Mouse (Mus musculus): ENCODE data around the gene Tex261. TPM values are rescaled to one million over a fixed set of nuclear protein-coding genes. Genes with fewer than 3 reads are reported as not detected.
"Not testable (repeated sequence)": the region's sequence is repeated elsewhere in the genome, so short reads cannot be mapped to it uniquely, and the experiment has no call there.

The Tex261 gene
- polyA plus RNA-seq (2012; ENCODE audit: insufficient read depth, insufficient read length, missing spikeins), result 41.1 and 53.2 TPM in 2 replicates

GRCm38 (mm10) chr6:83775638-83776293, at the start of gene Tex261:
TSS of gene Tex261 (minus strand) at chr6:83775813.
- Histone ChIP-seq H3K27ac (replicated peaks; ENCODE audit: low read depth, low read length) (peak within 1 kb of the TSS; percentile 38), H3K4me3 (ENCODE audit: insufficient read depth, low read depth, low read length) (peak within 1 kb of the TSS; percentile 92), H3K4me1 (ENCODE audit: control insufficient read depth, insufficient read depth, insufficient read length, low read length) (0 out of 2 replicates have a peak, but pooled peaks cover 5% of the 10 kb centered on the region)

- Histone ChIP-seq H3K4me3 (ENCODE audit: insufficient read depth, low read depth, low read length) (no peak overlapping the region), H3K4me1 (ENCODE audit: control insufficient read depth, insufficient read depth, insufficient read length, low read length) (peaks cover 2% of the 10 kb centered on the region; the same call in 1 of the 2 replicates), H3K27ac (replicated peaks; ENCODE audit: low read depth, low read length) (no peak overlapping the region)
Observed at GRCm38 (mm10) chr6:83821856-83822255, 46.2 kb upstream of the Tex261 start.

- Histone ChIP-seq H3K27ac (replicated peaks; ENCODE audit: low read depth, low read length) (no peak overlapping the region), H3K4me1 (ENCODE audit: control insufficient read depth, insufficient read depth, insufficient read length, low read length) (peaks cover 2% of the 10 kb centered on the region; the same call in 1 of the 2 replicates), H3K4me3 (ENCODE audit: insufficient read depth, low read depth, low read length) (no peak overlapping the region)
Observed at GRCm38 (mm10) chr6:83820727-83821515, 45.3 kb upstream of the Tex261 start.

- Histone ChIP-seq H3K27ac (replicated peaks; ENCODE audit: low read depth, low read length) (no peak overlapping the region), H3K4me3 (ENCODE audit: insufficient read depth, low read depth, low read length) (no peak overlapping the region), H3K4me1 (ENCODE audit: control insufficient read depth, insufficient read depth, insufficient read length, low read length) (no peaks in the 10 kb centered on the region)
Observed at GRCm38 (mm10) chr6:83818996-83819395, 43.4 kb upstream of the Tex261 start.

- Histone ChIP-seq H3K4me1 (ENCODE audit: control insufficient read depth, insufficient read depth, insufficient read length, low read length) (no peaks in the 10 kb centered on the region), H3K27ac (replicated peaks; ENCODE audit: low read depth, low read length) (no peak overlapping the region), H3K4me3 (ENCODE audit: insufficient read depth, low read depth, low read length) (no peak overlapping the region)
Observed at GRCm38 (mm10) chr6:83815801-83816200, 40.2 kb upstream of the Tex261 start.

GRCm38 (mm10) chr6:83802846-83803245, 27.2 kb upstream of the Tex261 start:
- no peaks in the 10 kb centered on the region for H3K4me1 ChIP-seq (ENCODE audit: control insufficient read depth, insufficient read depth, insufficient read length, low read length)
- H3K27ac ChIP-seq (replicated peaks; ENCODE audit: low read depth, low read length), result no peak overlapping the region
- H3K4me3 ChIP-seq (ENCODE audit: insufficient read depth, low read depth, low read length), result no peak overlapping the region

- H3K4me3 ChIP-seq (ENCODE audit: insufficient read depth, low read depth, low read length), result no peak overlapping the region
- H3K27ac ChIP-seq (replicated peaks; ENCODE audit: low read depth, low read length), result no peak overlapping the region
- H3K4me1 ChIP-seq (ENCODE audit: control insufficient read depth, insufficient read depth, insufficient read length, low read length), result no peaks in the 10 kb centered on the region
Observed at GRCm38 (mm10) chr6:83802033-83802432, 26.4 kb upstream of the Tex261 start.

- Histone ChIP-seq H3K4me3 (ENCODE audit: insufficient read depth, low read depth, low read length) (no peak overlapping the region), H3K27ac (replicated peaks; ENCODE audit: low read depth, low read length) (no peak overlapping the region), H3K4me1 (ENCODE audit: control insufficient read depth, insufficient read depth, insufficient read length, low read length) (no peaks in the 10 kb centered on the region; the same call in 1 of the 2 replicates)
Observed at GRCm38 (mm10) chr6:83796686-83797085, 21.1 kb upstream of the Tex261 start.

GRCm38 (mm10) chr6:83795492-83795900, 19.9 kb upstream of the Tex261 start:
- Histone ChIP-seq H3K27ac (replicated peaks; ENCODE audit: low read depth, low read length) (peak overlapping the region; percentile 93), H3K4me3 (ENCODE audit: insufficient read depth, low read depth, low read length) (peak overlapping the region; percentile 82), H3K4me1 (ENCODE audit: control insufficient read depth, insufficient read depth, insufficient read length, low read length) (no peaks in the 10 kb centered on the region; the same call in 1 of the 2 replicates)

- Histone ChIP-seq H3K27ac (replicated peaks; ENCODE audit: low read depth, low read length) (peak within 1 kb of the TSS; percentile 93), H3K4me1 (ENCODE audit: control insufficient read depth, insufficient read depth, insufficient read length, low read length) (no peaks in the 10 kb centered on the region; the same call in 1 of the 2 replicates), H3K4me3 (ENCODE audit: insufficient read depth, low read depth, low read length) (peak within 1 kb of the TSS; percentile 82)
Observed at GRCm38 (mm10) chr6:83794760-83795296, 19.2 kb upstream of the Tex261 start, which contains the start of gene Nagk. TSS of gene Nagk (plus strand) at chr6:83794982.

GRCm38 (mm10) chr6:83791251-83791890, 15.8 kb upstream of the Tex261 start:
- H3K4me1 ChIP-seq (ENCODE audit: control insufficient read depth, insufficient read depth, insufficient read length, low read length), result no peaks in the 10 kb centered on the region; the same call in 1 of the 2 replicates
- no peak overlapping the region for H3K4me3 ChIP-seq (ENCODE audit: insufficient read depth, low read depth, low read length)
- H3K27ac ChIP-seq (replicated peaks; ENCODE audit: low read depth, low read length), result no peak overlapping the region

GRCm38 (mm10) chr6:83790533-83790932, 14.9 kb upstream of the Tex261 start:
- H3K4me1 ChIP-seq (ENCODE audit: control insufficient read depth, insufficient read depth, insufficient read length, low read length); H3K27ac ChIP-seq (replicated peaks; ENCODE audit: low read depth, low read length); H3K4me3 ChIP-seq (ENCODE audit: insufficient read depth, low read depth, low read length): not testable (repeated sequence)

GRCm38 (mm10) chr6:83788554-83788953, 12.9 kb upstream of the Tex261 start:
- Histone ChIP-seq H3K4me1 (ENCODE audit: control insufficient read depth, insufficient read depth, insufficient read length, low read length) (no peaks in the 10 kb centered on the region), H3K4me3 (ENCODE audit: insufficient read depth, low read depth, low read length) (no peak overlapping the region), H3K27ac (replicated peaks; ENCODE audit: low read depth, low read length) (no peak overlapping the region)

- Histone ChIP-seq H3K4me1 (ENCODE audit: control insufficient read depth, insufficient read depth, insufficient read length, low read length) (no peaks in the 10 kb centered on the region), H3K27ac (replicated peaks; ENCODE audit: low read depth, low read length) (no peak overlapping the region), H3K4me3 (ENCODE audit: insufficient read depth, low read depth, low read length) (no peak overlapping the region)
Observed at GRCm38 (mm10) chr6:83786426-83786825, 10.8 kb upstream of the Tex261 start.

- H3K4me3 ChIP-seq (ENCODE audit: insufficient read depth, low read depth, low read length), result no peak overlapping the region
- no peak overlapping the region for H3K27ac ChIP-seq (replicated peaks; ENCODE audit: low read depth, low read length)
- 0 out of 2 replicates have a peak, but pooled peaks cover 4% of the 10 kb centered on the region for H3K4me1 ChIP-seq (ENCODE audit: control insufficient read depth, insufficient read depth, insufficient read length, low read length)
Observed at GRCm38 (mm10) chr6:83779026-83779425, 3.4 kb upstream of the Tex261 start.
